Mouse (Mus musculus) bone marrow macrophage, adult 2 months (primary cell): ENCODE results near the gene Klhl5. TPM values are rescaled to one million over a fixed set of nuclear protein-coding genes. Genes with fewer than 3 reads are reported as not detected.

ENCODE experiments used
- H3K27ac ChIP-seq: 2 replicates; pipeline ENCODE4 v1.5.1; 2012; ENCODE audit warnings: low read depth, low read length; ENCODE audit not compliant: insufficient read depth
- H3K4me1 ChIP-seq: 2 replicates; pipeline ENCODE4 v1.6.1; 2012; ENCODE audit warnings: low read length; ENCODE audit not compliant: control insufficient read depth, insufficient read depth
- H3K4me3 ChIP-seq: 2 replicates; pipeline ENCODE4 v1.5.1; 2012; ENCODE audit warnings: mild to moderate bottlenecking, low read length, moderate library complexity; ENCODE audit not compliant: insufficient read depth
- CTCF ChIP-seq: IDR thresholded peaks from 2 replicates; pipeline ENCODE4 v1.5.1; 2012; ENCODE audit warnings: low read depth, mild to moderate bottlenecking, low read length, moderate library complexity
- POLR2A ChIP-seq: IDR thresholded peaks from 2 replicates; pipeline ENCODE4 v1.6.1; 2012; ENCODE audit warnings: mild to moderate bottlenecking, low read depth, low read length, borderline replicate concordance
- polyA plus RNA-seq: library from polyadenylated mRNA; stranded (reverse); fragments of >200 nt; gene quantifications from 2 replicates; pipeline ENCODE4 v1.2.4, GENCODE M21; 2012; ENCODE audit not compliant: missing spikeins, insufficient read depth, insufficient read length

Klhl5 gene
- polyA plus RNA-seq, 1 experiment, result 58.8 TPM

- Histone ChIP-seq H3K27ac (no peak overlapping the region), H3K4me1 (no peaks in the 10 kb centered on the region), H3K4me3 (no peak overlapping the region)
- TF ChIP-seq CTCF (no peak), POLR2A (no peak)
Observed at GRCm38 (mm10) chr5:65145499-65146101, 38.3 kb downstream of the Klhl5 start.

DNA sequence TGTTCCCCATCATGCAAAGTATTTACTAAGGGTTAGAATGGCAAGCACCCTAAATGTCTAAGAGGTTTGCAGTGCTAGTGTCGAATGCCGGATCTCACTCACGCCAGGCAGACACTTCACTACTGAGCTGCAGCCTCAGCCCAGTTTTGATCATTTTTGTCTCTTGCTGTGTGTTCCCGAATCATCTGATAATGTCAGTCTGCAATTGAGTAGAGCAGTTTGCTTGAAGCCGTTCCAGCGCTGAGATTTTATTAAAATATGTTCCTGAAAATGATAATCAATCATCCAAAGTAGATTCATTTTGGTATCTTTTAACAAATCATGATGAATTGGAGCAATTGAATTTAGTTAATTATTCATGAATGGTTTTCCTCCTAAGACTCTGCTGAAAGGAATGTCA is 39.4 kb downstream of the Klhl5 start:
- Histone ChIP-seq H3K4me1 (no peaks in the 10 kb centered on the region), H3K4me3 (no peak overlapping the region), H3K27ac (no peak overlapping the region)
- TF ChIP-seq CTCF (no peak), POLR2A (no peak)

- Histone ChIP-seq H3K27ac (no peak overlapping the region), H3K4me3 (no peak overlapping the region)
- TF ChIP-seq CTCF (no peak), POLR2A (no peak)
Observed at GRCm38 (mm10) chr5:65149706-65150105, 42.4 kb downstream of the Klhl5 start.

DNA sequence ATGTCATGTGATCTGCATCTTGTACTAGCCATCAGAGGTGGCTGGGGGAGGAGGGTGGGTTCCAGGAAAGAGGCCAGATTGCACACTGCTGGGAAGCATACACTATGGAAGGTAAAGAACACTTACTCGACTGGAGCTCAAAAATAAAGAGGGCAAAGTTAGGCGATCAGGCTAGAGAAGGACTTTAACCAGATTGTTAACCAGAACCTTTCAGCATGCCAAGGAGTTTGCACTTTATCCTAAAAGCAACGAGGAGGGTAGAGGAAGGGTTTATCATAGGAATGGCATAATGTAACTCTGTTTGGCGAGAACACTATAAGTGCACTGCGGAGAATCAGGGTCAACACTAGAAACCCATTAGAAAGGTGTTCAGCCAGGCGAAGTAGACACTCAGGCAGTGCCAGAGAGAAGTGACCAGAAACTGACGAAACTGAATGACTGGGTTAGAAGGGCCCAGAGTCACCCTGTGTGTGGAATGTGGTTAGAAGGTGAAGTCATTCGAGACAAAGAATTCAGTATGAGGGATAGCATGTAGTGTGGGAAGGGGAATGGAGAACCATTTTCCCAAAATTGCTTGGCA is 43.1 kb downstream of the Klhl5 start:
- H3K4me3 ChIP-seq, result no peak overlapping the region
- H3K4me1 ChIP-seq, result no peaks in the 10 kb centered on the region
- TF ChIP-seq CTCF, result no peak
- no peak for TF ChIP-seq POLR2A
- H3K27ac ChIP-seq, result no peak overlapping the region

More at GRCm38 (mm10) chr5:65149706-65150105, 42.4 kb downstream of the Klhl5 start:
- H3K4me1 ChIP-seq, result no peaks in the 10 kb centered on the region

GRCm38 (mm10) chr5:65151276-65151675 is 43.9 kb downstream of the Klhl5 start:
- TF ChIP-seq POLR2A (no peak), CTCF (no peak)
- no peak overlapping the region for H3K4me3 ChIP-seq
- no peaks in the 10 kb centered on the region for H3K4me1 ChIP-seq
- no peak overlapping the region for H3K27ac ChIP-seq

- no peaks in the 10 kb centered on the region for H3K4me1 ChIP-seq
- no peak overlapping the region for H3K27ac ChIP-seq
- TF ChIP-seq POLR2A, result no peak
Observed at GRCm38 (mm10) chr5:65151767-65152166, 44.4 kb downstream of the Klhl5 start.

DNA sequence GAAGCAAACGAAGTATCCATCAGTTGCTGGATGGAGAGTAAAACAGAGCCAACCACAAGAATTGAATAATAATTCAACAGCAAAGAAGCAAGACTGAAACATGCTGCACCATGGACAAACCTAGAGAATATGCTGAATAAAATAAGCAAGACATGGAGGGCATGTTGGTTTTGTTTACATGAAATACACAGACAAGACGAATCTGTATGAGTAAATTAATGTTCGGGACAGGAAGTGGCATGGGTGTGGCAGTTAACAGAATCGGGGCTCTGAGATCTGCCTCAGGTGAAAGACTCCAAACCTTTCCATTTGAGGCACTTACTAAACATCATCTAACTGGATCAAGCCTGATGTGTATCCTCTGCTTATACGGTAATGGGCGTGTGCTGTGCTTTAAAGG is 46.9 kb downstream of the Klhl5 start:
- H3K4me1 ChIP-seq, result no peaks in the 10 kb centered on the region
- H3K4me3 ChIP-seq, result no peak overlapping the region
- TF ChIP-seq POLR2A (no peak), CTCF (no peak)
- no peak overlapping the region for H3K27ac ChIP-seq

More at GRCm38 (mm10) chr5:65151767-65152166, 44.4 kb downstream of the Klhl5 start:
- no peak overlapping the region for H3K4me3 ChIP-seq

GRCm38 (mm10) chr5:65156853-65157252 is 49.5 kb downstream of the Klhl5 start:
- TF ChIP-seq CTCF (peak; percentile 72), POLR2A (no peak)
- Histone ChIP-seq H3K27ac (no peak overlapping the region), H3K4me1 (no peaks in the 10 kb centered on the region), H3K4me3 (no peak overlapping the region)

DNA sequence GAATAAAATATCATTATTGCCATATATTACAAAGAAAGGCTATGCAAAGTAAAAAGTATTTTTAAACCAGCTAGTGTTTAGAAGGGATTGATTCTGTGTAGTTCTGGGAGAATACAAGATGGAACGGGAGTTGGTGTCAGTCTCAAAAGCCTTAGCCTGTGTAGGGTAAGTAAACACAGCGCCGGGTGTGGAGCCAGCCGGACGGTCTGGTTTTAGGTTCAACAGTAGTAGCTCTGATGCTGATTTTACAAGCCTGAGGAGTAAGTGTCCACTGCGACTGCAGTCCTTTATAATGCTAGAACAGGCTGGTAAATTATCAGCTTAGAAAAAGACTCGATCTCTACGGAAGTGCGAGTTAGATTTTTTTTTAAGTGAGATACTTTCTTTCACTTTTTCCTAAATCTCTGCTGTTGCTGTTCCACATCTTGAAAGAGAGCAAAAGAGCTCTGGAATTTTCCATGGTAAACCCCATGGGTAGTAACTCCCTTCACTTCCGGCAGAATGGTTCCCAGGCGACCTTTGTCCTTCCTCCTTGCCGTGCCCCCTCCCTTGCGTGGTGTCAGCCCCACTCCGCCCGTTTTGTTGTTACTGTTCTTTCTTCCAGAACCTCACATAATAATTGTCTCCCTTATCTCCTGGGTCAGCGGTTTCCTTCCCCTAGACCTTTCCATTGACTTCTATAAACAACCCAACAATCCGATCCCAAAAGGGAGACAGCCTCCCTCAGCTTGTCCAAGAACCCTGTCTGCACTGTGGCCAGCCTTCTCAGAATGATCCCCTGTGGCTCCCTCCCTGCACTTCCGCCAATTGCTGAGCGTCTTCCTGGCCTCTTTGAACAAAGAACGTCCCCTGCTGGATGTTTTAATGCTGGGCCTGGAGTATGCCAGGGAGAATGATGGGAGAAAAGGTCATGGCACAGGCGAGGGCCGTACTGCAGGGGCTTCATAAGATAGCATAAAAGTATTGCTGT is 50.4 kb downstream of the Klhl5 start:
- no peak for TF ChIP-seq CTCF
- TF ChIP-seq POLR2A, result no peak
- Histone ChIP-seq H3K27ac (no peak overlapping the region), H3K4me1 (no peaks in the 10 kb centered on the region), H3K4me3 (no peak overlapping the region)
